Mouse (Mus musculus) layer of hippocampus, postnatal 10 days (tissue): ENCODE measurements around the gene Ntrk3. TPM values are rescaled to one million over a fixed set of nuclear protein-coding genes. Genes with fewer than 3 reads are reported as not detected.

ENCODE experiments used
- DNase-seq, 2 experiments: peaks; one replicate each; pipeline ENCODE4 v3.0.0; 2021; ENCODE audit warnings: low spot score in 2 of 2
- total RNA-seq, 2 experiments: library from RNA; stranded (reverse); gene quantifications; 2 replicates each; pipeline ENCODE4 v1.2.3; 2021

The Ntrk3 gene
- total RNA-seq, 2 experiments from 2014 or later, result 173 to 199 TPM

DNA sequence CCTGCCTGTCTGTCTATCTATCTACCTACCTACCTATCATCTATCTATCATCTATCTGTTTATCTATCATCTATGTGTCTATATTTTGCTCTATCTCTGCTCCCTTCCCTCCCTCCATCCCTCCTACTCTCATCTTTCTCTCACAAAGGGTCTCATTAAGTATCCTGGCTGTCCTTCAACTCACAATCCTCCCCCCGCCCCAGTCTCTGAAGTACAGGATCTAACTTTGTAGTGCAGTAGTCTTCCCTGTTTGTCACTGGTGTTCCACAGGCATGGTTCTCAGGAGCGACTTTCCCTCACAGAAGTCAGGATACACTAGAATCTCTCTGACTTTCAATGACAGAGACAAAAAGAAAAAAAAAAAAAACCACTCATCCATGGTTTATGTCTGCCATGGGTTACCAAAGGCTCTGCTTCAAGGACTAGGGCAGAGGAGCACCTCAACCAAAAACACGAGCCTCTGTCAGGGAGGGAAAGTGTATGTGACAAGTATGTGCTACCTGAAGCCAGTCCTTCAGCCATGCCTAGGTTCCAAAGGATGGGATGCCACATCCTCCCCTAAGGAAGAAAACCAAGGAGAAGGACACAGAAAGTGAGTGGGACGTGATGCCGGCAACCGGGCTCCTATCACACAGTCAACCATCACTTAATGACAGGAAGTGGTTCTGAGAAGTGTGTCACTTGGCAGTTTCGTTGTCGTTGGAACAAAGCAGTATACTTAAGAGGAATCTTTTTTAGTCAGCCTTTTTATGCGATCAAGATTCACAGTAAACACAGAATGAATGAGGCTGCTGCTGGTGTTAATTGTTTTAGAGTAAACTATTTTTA is 16.6 kb downstream of the Ntrk3 start:
- no peak for DNase-seq

DNA sequence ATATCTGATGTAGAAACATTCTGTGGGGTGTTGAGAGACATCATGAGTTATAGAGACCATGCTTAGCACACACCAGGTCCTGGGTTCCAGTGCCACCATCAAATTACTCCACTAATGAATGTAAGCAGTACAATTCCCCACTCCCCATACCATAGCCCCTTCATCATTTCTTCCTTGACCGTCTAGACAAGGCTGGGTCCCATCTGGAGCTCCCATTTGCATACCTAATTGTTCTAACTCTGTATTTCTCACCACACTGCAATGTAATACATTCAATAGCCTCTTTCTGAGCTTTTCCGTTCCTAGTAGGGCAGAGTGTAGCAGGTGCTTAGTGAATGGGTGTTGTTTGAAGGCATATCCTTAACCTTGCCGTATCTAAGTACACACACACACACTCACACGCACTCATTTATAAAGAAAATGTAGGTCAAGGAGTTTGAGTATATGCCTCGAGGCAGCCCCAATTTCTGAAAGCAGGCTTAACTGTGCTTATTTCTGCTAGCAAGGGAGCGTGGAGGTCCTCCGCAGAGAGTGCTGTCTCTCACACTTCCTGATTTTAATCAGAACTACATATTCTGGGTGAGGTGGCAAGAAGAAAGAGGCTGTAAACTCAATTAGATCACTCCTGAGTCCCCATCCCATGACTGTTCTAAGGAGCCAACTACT is 17.9 kb downstream of the Ntrk3 start:
- no peak for DNase-seq

DNA sequence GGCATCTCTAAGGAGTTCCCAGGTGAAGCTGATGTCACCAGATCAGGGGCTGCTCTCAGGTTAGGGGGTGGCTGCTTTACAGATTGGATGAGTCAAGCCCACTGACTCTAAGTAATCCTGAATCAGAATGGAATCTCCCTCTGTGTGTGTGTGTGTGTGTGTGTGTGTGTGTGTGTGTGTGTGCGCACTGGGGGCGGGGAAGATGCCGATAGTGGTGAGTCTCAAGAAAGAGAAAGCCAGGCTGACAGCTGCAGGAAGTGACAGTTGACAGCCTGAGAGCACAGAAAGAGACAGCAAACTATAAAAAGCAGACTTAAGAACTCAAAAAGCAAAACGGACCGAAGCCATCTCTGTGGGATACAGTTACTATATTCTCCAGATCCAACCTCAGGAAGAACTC is 18.7 kb downstream of the Ntrk3 start:
- DNase-seq, result no peak

DNA sequence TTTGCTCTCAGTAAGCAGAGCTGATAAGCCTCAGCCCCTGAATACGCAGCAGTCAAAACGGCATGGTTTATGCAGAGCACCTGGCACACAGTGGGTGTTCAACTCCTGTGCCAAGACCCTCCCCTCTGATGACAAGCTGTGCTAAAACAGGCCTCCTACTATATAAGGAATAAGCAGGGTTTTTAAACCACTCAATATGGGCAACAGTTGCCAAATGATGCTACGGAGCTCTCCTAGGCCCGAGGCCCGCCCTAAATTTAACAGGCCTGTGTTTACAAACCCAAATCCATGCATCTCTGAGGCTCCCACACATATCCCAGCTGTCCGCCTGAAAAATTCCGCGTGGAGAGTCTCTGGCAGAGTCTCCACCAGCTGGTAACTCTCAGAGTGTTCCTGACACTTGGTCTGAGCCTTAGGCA is 19.6 kb downstream of the Ntrk3 start:
- DNase-seq, result peak; percentile 40 to 56

DNA sequence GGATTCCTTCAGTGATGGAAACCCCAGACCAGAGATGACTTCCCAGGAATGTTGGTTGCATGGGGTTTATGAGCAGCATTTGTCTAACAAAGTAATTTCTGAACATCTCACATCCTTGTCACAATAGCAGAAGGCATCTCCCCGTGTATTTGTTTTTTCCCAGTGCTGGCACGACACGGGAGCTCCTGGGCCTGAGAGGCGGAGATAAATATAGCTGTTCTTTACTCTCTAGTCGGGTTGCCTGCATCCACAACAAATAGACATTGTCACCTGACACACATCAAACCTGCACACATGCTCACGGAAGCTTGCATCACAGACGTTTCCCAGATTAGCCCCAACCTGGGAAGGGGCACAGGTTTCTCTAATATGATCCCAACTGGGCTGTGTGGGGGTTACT is 30.1 kb downstream of the Ntrk3 start:
- no peak for DNase-seq

DNA sequence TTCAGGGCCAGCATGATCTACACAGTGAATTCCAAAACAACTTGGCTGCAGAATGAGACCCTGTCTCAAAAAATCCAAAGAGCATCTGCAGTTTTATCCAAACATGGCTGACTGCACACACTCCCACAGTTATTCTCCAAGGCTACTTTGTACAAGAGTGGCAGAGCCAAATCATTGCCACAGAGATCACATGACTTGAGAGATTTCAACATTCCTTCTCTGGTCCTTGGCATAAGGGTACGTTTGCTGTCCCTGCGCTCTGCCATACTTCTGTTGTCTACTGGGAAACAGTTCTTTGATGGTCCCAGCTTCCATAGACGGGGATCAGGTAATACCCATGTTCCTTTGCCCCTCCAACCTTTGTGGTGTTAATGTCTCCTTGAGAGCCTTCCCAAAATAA is 30.7 kb downstream of the Ntrk3 start:
- no peak for DNase-seq

DNA sequence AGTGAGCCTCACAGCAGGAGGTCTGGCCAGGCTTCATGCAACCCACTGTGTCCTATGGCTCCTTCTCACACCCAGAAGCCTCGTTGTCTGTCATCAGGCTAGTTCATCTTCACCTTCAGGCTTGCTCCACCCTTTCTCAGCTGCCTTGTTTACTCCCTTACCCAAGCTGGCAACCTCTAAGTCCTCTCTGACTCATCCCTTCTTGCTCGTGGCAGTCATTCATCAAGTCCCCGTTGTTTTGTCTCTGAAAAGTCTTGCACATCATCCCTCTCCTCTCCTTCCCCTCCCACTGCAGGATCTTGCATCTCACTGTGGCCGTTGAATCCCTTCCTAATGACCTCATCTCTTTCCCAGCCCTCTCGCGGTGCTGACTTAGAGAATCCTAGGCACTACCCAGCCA is 35.1 kb downstream of the Ntrk3 start:
- DNase-seq, result no peak

DNA sequence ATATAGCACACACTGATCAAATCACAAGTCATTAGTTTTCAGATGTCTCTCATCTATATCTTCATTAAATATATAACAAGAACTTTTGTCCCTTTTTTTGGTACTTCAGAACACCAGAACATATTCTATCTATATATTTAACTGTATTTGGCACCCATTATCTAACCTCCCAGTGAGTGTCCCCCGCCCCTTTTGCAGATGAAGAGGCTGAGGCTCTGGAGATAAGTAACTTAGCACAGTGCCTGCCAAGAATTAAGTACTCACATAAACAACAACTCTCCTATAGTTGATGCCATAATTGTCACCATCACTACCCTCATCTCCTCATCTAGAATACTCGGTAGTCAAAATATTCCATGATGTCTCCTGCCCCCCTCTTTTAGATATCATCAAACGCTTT is 42.6 kb downstream of the Ntrk3 start:
- no peak for DNase-seq

DNA sequence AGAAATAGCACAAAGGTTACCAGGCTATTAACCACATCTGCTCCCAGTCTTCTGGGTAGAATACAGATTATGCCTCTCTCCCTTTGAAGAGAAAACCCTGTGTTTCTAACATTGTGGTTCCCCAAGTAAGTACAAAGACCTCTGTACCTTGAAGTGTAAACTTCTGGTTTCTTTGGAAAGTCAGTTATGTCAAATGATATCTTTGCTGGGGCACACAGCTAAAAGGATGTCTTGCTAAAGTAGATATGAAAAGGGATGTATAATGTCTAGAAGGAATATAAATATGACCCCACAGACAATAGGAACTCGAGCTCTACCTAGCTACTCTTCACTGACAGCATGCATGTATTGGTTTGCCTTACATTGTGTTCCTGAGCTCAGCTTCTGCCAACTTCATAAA is 44.7 kb downstream of the Ntrk3 start:
- no peak for DNase-seq

DNA sequence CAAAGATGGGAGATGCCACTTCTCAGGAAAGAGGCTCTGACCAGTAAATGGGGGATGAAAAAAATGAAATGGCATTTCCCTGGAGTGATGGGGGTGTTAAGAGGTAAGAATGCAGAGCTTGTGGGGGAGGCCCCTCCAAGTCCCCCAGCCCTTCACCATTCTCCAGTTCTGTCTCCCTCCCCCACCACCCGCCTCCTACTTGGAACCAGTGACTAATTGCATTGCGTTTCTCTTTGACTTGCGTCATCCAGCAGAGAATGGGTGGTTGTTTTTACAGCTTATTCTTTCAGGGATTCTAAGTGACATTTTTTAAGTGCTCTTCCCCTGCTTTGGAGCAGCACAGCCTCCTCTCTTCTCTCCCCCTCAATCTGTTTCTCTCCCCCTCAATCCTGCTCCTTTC is 46.9 kb downstream of the Ntrk3 start:
- DNase-seq, result no peak

DNA sequence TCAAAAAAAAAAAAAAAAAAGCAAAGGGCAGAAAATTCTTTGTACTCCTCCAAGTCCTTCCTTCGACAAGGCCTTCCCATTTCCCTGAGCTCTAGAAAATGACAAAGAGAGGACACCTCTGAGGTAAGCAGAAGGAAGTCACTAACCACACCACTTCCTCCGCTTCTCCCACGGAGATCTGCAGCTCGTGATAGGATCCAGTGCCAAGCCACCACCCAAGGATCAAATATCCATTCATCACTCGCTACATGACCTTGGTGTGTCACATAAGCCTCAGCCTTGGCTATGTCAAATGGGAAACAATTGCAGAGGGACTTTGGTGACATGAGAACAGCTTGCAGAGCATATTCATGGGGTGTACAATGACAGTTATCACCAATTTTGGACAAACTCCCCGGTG is 52.9 kb downstream of the Ntrk3 start:
- DNase-seq, result no peak

DNA sequence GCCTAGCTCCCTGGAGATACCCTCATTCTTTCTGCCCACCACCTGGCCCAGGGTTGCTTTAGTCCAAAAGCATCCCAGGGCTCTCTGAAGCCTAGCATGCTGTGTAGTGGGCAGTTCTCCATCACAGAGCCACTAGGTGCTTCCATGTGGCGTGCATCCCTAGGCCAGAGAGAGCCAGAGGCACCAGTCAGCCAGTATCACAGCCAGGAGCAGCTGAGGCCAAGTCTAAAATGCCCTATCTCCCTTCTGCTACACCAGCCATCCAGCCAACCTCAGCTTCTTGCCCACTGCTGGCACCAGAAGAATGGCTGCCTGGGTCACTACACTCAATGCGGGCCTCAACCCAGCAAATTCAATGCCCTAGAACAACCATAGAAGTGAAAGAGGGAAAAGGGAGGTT is 56.9 kb downstream of the Ntrk3 start:
- DNase-seq, result peak; percentile 16 to 32

DNA sequence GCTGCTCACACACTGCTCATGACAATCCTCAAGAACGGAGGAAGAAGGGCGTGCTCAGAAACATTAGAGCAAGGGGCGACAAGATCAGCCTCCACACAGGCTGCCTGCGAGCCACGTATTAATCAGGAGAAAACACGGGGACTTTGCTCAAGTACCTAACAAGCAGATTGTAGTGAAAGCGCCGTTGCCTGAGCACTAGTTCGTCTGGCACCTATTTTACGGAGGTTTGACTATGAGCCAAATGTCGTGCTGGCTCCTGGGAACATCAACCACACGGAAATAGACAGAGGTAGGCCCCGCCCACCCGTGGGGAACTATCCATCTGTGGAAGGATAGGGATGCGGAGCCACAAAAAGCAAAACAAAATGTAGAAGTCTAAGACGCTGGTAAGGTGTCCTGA is 68.4 kb downstream of the Ntrk3 start:
- DNase-seq, result no peak

DNA sequence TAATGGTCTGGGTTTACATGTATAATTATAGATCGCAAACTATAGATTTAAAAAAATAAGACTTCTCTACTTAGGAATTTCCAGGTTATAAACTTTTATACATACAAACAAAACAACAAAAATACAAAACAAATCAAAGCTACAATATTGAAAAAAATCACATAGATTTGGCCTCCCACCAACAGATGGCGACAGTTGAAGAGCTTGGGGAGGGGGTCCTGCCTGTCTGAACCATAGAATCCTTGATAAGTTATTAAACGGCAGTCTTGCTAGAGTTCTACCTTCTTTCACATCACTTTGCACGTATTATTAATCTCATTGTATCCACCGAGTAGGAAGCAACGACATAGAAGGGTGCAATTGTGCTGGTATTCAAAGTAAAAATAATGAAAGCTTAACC is 68.9 kb downstream of the Ntrk3 start:
- DNase-seq, result no peak

DNA sequence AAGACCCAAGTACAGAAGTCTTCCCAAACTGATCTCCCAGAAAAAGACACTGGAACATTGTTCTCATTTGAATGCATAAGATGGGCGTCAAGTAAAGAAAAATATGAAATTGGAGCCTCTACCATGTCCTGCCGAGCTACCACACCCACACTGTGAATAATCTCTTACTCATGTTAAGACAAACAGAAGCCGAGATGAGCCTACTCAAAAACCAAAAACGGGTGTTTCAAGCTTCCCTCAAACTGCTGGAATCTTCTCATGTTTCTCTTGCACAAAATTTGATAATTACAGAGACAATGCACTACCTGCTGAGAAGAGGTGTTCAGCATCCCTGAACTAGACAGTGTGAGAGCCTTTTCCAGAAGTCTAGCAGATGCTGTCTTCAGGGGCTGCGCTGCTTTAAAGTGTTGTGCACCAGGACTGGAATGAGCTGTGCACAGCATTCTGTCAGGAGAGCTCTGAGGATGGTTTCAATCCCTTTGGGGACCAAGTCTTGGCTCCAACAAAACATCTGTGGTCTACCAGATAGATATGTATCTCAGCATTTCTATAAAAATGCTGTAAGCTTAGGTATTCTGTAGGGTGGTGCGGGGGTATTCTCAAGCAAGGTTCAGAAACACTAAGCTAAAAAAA is 69.7 kb downstream of the Ntrk3 start:
- no peak for DNase-seq

DNA sequence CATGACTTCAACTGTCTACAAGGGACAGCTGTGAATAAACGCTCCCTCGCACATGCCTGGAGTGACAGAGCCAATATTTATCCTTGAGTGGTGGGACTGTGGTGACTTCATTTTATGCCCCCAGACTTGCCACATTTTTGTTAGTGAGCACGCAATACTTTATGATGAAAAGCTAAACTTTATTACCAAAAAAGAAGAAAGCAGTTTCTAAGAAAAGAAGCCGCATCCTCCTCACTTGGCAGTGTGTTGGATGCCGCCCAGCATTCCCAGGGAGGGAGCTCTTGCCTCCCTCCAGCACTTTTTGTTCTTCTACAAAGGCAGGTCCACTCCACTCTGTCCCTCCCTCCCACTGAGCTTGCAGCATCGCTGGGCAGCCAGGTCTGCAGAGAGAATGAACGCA is 77.0 kb downstream of the Ntrk3 start:
- no peak for DNase-seq

DNA sequence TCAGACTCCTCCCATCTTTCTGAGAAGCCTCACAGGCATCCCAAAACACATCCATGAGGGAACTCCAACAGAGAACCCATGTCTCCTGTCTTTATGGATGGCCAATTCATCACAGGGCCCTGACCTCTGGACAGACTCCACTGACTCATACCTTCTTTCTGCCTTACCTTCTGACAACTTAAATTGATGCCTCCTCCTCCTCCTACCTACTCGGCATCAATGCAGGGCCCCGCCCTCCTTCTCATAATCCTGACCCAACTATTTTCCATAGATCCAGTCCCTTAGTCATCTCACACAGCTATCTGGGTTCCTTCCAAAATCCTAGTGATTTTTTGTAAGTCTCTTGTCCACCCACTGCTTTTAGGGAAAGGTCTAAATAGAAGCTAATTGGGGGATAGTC is 78.0 kb downstream of the Ntrk3 start:
- DNase-seq, result no peak

DNA sequence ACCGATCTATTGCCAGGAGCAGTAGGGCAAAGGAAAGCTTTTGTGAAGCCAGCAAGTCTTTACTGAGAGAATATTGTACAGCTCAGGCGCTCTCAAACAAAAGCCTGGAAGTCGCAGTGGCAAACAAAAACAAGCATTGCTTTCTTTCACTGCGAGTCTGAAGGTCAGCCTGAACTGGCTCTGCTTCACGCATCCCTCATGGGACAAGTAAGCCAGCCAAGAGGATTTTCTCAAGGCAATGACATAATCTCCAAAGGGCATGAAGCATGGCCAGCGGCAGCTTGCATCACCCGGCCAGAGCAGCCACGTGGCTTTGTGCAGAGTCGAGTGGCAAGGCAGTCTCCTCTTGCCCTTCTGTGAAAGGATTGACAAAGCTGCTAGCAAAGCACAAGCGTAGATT is 79.8 kb downstream of the Ntrk3 start:
- peak; percentile 12 to 35 for DNase-seq

DNA sequence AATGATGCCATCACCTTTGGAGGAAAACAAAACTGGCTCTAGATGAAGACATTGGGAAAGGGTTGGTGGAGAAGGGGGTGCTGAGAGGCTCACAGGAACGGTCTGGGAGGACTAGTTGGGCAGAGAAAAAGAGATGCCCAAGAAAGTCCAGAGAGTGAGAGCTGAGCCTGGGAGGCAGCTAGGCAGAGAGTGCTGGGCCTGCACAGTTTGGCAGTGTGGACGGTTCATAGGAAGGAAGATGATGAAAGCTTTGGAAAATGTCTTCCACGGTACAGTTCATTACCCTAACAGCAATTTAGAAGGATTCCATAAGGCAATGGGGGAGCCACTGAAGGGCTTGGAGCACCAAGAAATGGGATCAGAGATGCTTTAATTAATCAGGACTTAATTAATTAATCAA is 81.6 kb downstream of the Ntrk3 start:
- no peak for DNase-seq

DNA sequence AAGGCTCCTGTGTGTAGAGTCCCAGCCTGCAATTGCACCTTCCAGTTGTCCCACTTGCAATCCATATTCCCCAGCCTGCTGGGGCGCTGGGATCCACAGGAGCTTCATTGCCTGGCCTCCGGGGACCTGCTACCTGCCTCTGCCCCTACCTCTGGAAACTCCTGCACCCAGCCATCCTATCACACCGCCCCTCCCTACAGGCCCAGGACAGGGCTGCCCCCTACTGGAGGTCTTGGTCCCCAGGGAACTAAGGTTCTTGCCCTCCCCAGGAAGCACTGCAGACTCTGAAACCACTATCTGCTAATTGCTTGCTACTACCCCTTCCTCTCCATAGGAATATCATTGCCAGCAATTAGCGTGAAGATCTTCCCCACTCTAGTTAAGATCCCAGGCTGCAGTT is 84.1 kb downstream of the Ntrk3 start:
- DNase-seq, result no peak

DNA sequence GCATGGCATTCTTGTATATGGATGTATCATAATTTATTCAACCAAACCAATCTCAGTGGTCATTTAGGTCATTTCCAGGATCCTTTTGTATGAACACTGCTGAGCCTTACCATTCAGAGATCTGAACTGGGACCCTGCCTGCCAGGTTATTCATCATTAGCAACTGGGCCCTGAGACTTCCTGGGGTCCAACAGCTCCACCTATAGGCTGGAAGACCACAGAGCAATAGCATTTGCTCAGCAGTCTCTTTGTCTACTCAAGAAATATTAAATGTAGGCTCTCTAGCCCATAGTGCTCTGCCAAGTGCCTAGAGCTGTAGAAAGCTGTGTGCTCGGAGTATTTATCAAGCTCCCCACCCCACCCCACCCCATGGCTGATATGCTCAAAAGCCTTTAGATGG is 85.5 kb downstream of the Ntrk3 start:
- DNase-seq, result no peak

DNA sequence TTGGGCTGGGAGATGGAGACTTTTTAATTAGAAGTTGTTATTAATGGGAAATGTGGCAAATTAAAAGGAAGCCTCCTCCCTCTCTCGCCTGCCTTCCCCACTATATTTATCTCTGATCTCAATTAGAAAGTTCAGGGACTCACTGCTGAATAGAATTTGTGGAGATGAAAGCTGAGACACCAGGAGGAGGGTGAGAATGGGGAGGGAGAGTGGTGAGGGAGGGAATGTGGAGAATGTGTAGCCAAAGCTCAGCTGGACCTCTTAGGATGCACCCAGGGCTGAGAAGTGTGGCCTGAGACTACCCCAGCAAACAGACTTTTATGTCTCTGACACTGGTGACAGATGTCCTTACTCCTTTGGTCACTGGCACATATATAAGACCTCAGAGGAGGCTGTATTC is 86.3 kb downstream of the Ntrk3 start:
- DNase-seq, result no peak

DNA sequence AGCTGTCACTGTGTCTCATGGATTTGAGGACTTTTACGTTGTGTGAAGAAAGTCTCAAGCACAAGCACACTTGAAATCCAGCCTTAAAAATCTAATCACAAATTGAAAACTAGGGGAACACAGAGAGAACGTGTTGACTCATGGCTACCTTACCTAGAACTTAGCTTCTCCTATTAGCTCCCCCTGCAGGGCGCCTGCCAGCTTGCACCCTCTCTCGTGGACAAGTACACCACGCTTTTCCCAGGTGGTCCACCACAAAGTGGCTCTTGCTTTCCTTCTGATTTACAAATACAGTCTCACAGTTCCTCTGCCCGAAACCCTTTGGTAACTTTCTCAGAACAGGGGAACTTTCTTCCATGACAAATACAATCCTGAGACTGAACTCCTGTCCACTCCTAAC is 94.1 kb downstream of the Ntrk3 start:
- no peak for DNase-seq
